Comparison of ENCODE assay signal across 8 mouse cellular contexts in the genomic region with DNA sequence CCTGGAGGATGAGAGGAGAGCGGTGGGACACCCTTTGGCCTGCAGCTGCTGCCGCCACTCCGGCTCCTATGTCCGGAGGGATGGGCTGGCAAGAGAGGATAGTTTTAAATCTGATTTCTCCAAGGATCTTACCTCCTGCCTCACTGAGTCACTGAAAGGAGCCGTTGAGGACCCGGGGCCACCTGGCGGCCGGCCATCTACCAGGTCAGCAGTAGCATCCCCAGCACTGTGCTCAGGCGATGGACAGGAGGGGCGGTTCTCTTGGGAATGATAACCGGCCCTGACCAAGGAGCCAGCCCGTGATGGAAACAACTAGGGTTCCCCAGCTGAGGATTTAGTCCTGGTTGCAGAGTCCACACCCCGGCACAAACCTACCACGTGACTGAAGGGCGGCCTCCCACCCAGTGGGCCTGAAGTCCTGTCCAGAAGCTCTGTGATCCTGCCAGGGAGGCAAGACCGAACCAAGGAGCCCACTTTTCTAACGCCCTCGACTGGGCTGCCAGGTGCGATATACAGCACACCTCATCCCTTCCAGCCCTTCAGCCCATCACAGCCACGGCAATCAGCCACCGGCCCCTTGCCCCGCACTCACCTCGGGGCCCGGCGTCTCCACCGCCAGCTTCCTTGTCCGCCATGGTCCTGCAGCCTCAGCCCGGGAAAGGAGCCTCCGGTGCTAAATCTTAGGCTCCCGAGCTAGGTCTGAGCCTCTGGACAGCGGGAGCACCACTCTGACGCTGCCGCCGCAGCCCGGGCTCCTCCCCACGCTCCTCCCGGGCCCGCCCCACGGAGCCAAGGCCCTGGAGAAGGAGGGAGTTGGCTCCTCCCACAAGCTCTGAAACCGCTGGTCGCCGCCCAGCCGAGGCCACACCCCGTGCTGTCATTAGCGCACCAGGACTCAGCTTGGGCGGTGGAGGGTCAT.
DNase-seq lines count a peak whose midpoint lies in the region; ATAC-seq and TF ChIP-seq lines count a peak whose summit lies in the region.

No protein-coding gene starts in this region.

- no peak for TF ChIP-seq CTCF in liver, adult 2 months (IDR thresholded peaks at IDR 0.05; ENCODE audit: low read depth, low read length)

- no peaks in the 10 kb centered on the region; the same call in 1 of the 2 replicates for H3K9me3 ChIP-seq in forebrain, embryonic 11.5 days (ENCODE audit: control insufficient read depth, low read length)
- H3K9me3 ChIP-seq in heart, embryonic 14.5 days (ENCODE audit: control insufficient read depth, low read length) = no peaks in the 10 kb centered on the region

- 0 out of 2 replicates have a peak, but pooled peaks have one; percentile 25 for TF ChIP-seq POLR2A in liver, adult 2 months (IDR thresholded peaks at IDR 0.05; ENCODE audit: extremely low read depth, insufficient read depth, low read length)
- TF ChIP-seq POLR2A in myocyte (IDR thresholded peaks at IDR 0.05; ENCODE audit: insufficient read length, low read depth) = peak; percentile 79

- H3ac ChIP-seq in myocyte (ENCODE audit: control insufficient read depth, insufficient read length) = no peak overlapping the region

- under 1% methylated on average over 46 of the region's 46 CpGs for WGBS in forebrain, embryonic 11.5 days
- under 1% methylated on average over 46 of the region's 46 CpGs for WGBS in heart, embryonic 14.5 days
- WGBS in liver, adult 2 months = 4% methylated on average over 46 of the region's 46 CpGs

- peak; percentile 93 for ATAC-seq in forebrain, embryonic 11.5 days (replicated peaks; ENCODE audit: low FRiP score)
- peak; percentile 87 for ATAC-seq in heart, embryonic 14.5 days (ENCODE audit: insufficient number of reproducible peaks, insufficient read depth, low FRiP score, low read depth)

- H3K4me1 ChIP-seq in forebrain, embryonic 11.5 days (replicated peaks; ENCODE audit: control insufficient read depth, insufficient read depth, low read length) = peaks cover 8% of the 10 kb centered on the region; the same call in 1 of the 2 replicates
- peaks cover 18 to 23% of the 10 kb centered on the region in 2 experiments for H3K4me1 ChIP-seq in heart, embryonic 14.5 days (ENCODE audit: control insufficient read depth in 2 of 2, insufficient read depth in 2 of 2, low read length in 2 of 2)
- H3K4me1 ChIP-seq in liver, adult 2 months (ENCODE audit: control insufficient read depth, insufficient read depth, low read length) = peaks cover 6% of the 10 kb centered on the region

- peak overlapping the region; percentile 93 for H3K4me2 ChIP-seq in forebrain, embryonic 11.5 days (ENCODE audit: low read depth, low read length, severe bottlenecking)
- peak overlapping the region; percentile 97 for H3K4me2 ChIP-seq in heart, embryonic 14.5 days (ENCODE audit: low read length)
- H3K4me2 ChIP-seq in myocyte (ENCODE audit: low read depth) = peak overlapping the region; percentile 88

- no peak overlapping the region for H3K27ac ChIP-seq in forebrain, embryonic 11.5 days (ENCODE audit: low read depth, low read length)
- H3K27ac ChIP-seq in heart, embryonic 14.5 days (replicated peaks in 1 of 2; ENCODE audit: control insufficient read depth in 1 of 2, insufficient read depth in 1 of 2, low read depth in 2 of 2, low read length in 2 of 2) = 0 out of 4 replicates have a peak overlapping the region, but pooled peaks of 1 of the 2 experiments have one; percentile 10
- H3K27ac ChIP-seq in liver, adult 2 months (replicated peaks; ENCODE audit: insufficient read depth, low read depth, low read length) = no peak overlapping the region

- no peaks in the 10 kb centered on the region for H3K79me2 ChIP-seq in liver, adult 2 months (ENCODE audit: control insufficient read depth, insufficient read depth, low read length)
- H3K79me2 ChIP-seq in myocyte (ENCODE audit: control insufficient read depth, insufficient read depth) = peaks cover 38% of the 10 kb centered on the region

- H3K4me3 ChIP-seq in forebrain, embryonic 11.5 days (ENCODE audit: low read depth, low read length) = peak overlapping the region; percentile 52
- H3K4me3 ChIP-seq in heart, embryonic 14.5 days (ENCODE audit: control insufficient read depth in 1 of 2, insufficient read depth in 1 of 2, low read depth in 1 of 2, low read length in 2 of 2) = peak overlapping the region; percentile 67 to 69
- peak overlapping the region; percentile 62 for H3K4me3 ChIP-seq in liver, adult 2 months (ENCODE audit: insufficient read depth, low read depth, low read length)
- peak overlapping the region; percentile 53 for H3K4me3 ChIP-seq in myocyte

- peak overlapping the region; percentile 60 for H3K9ac ChIP-seq in forebrain, embryonic 11.5 days (ENCODE audit: low read length)
- H3K9ac ChIP-seq in heart, embryonic 14.5 days (ENCODE audit: low read length) = peak overlapping the region; percentile 73
- peak overlapping the region; percentile 55 for H3K9ac ChIP-seq in liver, adult 2 months (ENCODE audit: low read depth, low read length)

- H3K27me3 ChIP-seq in forebrain, embryonic 11.5 days (ENCODE audit: control insufficient read depth, insufficient read depth, low read length) = peaks cover 4% of the 10 kb centered on the region
- no peaks in the 10 kb centered on the region for H3K27me3 ChIP-seq in heart, embryonic 14.5 days (ENCODE audit: control insufficient read depth, insufficient read depth, low read length)
- H3K27me3 ChIP-seq in liver, adult 2 months (ENCODE audit: control insufficient read depth, insufficient read depth, low read length) = no peaks in the 10 kb centered on the region
- H3K27me3 ChIP-seq in myocyte (ENCODE audit: control insufficient read depth, insufficient read depth, insufficient read length) = no peaks in the 10 kb centered on the region

- DNase-seq in CD4-positive helper T cell, adult 2 months (ENCODE audit: low read depth, low spot score) = peak; percentile 57
- DNase-seq in c-Kit-negative CD71-positive TER-119-positive erythroid progenitor cells, embryonic 14.5 days (ENCODE audit: low read depth, low spot score) = peak; percentile 5
- DNase-seq in forebrain, embryonic 11.5 days (ENCODE audit: low spot score) = peak; percentile 91
- DNase-seq in kidney, postnatal 10 days = peak; percentile 95
- peak; percentile 44 for DNase-seq in liver, adult 2 months (ENCODE audit: extremely low read depth, low read depth, low spot score)
- peak; percentile 54 to 55 for DNase-seq in spleen, postnatal 36 days (ENCODE audit: low spot score in 2 of 2)

- H3K36me3 ChIP-seq in forebrain, embryonic 11.5 days (ENCODE audit: control insufficient read depth, insufficient read depth, low read length) = no peaks in the 10 kb centered on the region
- H3K36me3 ChIP-seq in heart, embryonic 14.5 days (ENCODE audit: control insufficient read depth, insufficient read depth, low read length) = no peaks in the 10 kb centered on the region
- H3K36me3 ChIP-seq in liver, adult 2 months (ENCODE audit: control insufficient read depth, insufficient read depth, low read length) = no peaks in the 10 kb centered on the region
- no peaks in the 10 kb centered on the region for H3K36me3 ChIP-seq in myocyte (ENCODE audit: control insufficient read depth, insufficient read depth)

TF ChIP-seq in myocyte, 11 proteins besides CTCF, POLR2A, EP300 and RAD21:
- peak; percentile 58 for TF ChIP-seq POLR2AphosphoS2 (IDR thresholded peaks at IDR 0.05; ENCODE audit: insufficient read length, low read depth)
- TF ChIP-seq TCF12 (IDR thresholded peaks at IDR 0.05; ENCODE audit: insufficient read depth, poor library complexity, severe bottlenecking) = no peak
- no peak for TF ChIP-seq MYOG (IDR thresholded peaks at IDR 0.05; ENCODE audit: control insufficient read depth in 1 of 3, insufficient read depth in 1 of 3, insufficient read length in 2 of 3, low read depth in 2 of 3)
- TF ChIP-seq TCF3 (IDR thresholded peaks at IDR 0.05; ENCODE audit: insufficient read length, low read depth) = peak; percentile 27
- no peak for TF ChIP-seq E2F4 (IDR thresholded peaks at IDR 0.05; ENCODE audit: insufficient read depth)
- TF ChIP-seq SRF (IDR thresholded peaks at IDR 0.05; ENCODE audit: control insufficient read depth, insufficient read length, low read depth) = no peak
- peak; percentile 78 for TF ChIP-seq USF1 (IDR thresholded peaks at IDR 0.05; ENCODE audit: low read depth)
- peak; percentile 13 to 95 (median 93) for TF ChIP-seq MYOD1 (IDR thresholded peaks at IDR 0.05; ENCODE audit: control insufficient read depth in 1 of 3, insufficient read length in 2 of 3, low read depth in 2 of 3)
- TF ChIP-seq REST (IDR thresholded peaks at IDR 0.05; ENCODE audit: insufficient read depth, insufficient read length) = no peak
- no peak for TF ChIP-seq CEBPB (IDR thresholded peaks at IDR 0.05; ENCODE audit: insufficient read depth, poor library complexity, severe bottlenecking)
- TF ChIP-seq MAX (IDR thresholded peaks at IDR 0.05; ENCODE audit: low read depth) = no peak

Comparison
In these comparisons a context has a peak if more than half of its experiments do, and no peak if none do; other contexts are left out.
1. DNase-seq: peak in every context shown above with its lines; median percentile 95 in kidney, postnatal 10 days; 91 in forebrain, embryonic 11.5 days; 57 in CD4-positive helper T cell, adult 2 months; 54 in spleen, postnatal 36 days; 44 in liver, adult 2 months; 5 in c-Kit-negative CD71-positive TER-119-positive erythroid progenitor cells, embryonic 14.5 days.